ENCODE assay signal across 21 mouse cellular contexts in the genomic region with DNA sequence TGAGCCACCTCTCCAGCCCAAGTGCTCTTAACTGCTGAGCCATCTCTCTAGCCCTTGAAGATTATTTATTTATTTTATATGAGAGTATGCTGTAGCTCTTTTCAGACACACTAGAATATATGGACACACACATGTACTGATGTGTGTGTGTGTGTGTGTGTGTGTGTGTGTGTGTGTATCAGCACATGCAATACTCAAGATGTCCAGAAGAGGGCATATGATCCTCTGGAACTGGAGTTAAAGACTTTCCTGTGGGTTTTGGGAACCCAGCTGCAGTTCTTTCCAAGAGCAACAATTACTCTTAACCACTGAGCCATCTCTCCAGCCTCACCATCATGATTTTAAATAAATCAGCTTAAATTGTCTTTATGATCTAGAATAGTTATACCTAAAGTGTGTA. TPM values are rescaled to one million over a fixed set of nuclear protein-coding genes. Genes with fewer than 3 reads are reported as not detected.
DNase-seq lines count a peak whose midpoint lies in the region; ATAC-seq and TF ChIP-seq lines count a peak whose summit lies in the region.
"Had no signal": no experiment of that assay in that cellular context is flagged by ENCODE, and none has a peak within 500 bp of the region (broad histone marks: within the 10 kb centered on the region; RNA-seq: fewer than 3 reads in every experiment).

No protein-coding gene starts in this region.

- peaks cover 3% of the 10 kb centered on the region; the same call in 1 of the 2 replicates for H3K4me1 ChIP-seq in hindbrain, postnatal 0 days (ENCODE audit: insufficient read depth, low read length)
- H3K4me1 ChIP-seq in hindbrain, embryonic 13.5 days (replicated peaks): peaks cover 9% of the 10 kb centered on the region
- H3K4me1 ChIP-seq in lung, embryonic 14.5 days (ENCODE audit: insufficient read depth): no peaks in the 10 kb centered on the region
- peaks cover 10 to 12% of the 10 kb centered on the region in 2 experiments for H3K4me1 ChIP-seq in MEL (ENCODE audit: control insufficient read depth in 1 of 2, insufficient read depth in 2 of 2, low read length in 2 of 2)
- peaks cover 9% of the 10 kb centered on the region for H3K4me1 ChIP-seq in liver, postnatal 0 days (ENCODE audit: insufficient read depth)

- H3K9me3 ChIP-seq in hindbrain, postnatal 0 days (ENCODE audit: low read length): no peaks in the 10 kb centered on the region
- no peaks in the 10 kb centered on the region; the same call in 1 of the 2 replicates for H3K9me3 ChIP-seq in hindbrain, embryonic 13.5 days
- no peaks in the 10 kb centered on the region for H3K9me3 ChIP-seq in lung, embryonic 14.5 days (ENCODE audit: low read depth, low read length)
- H3K9me3 ChIP-seq in MEL (replicated peaks; ENCODE audit: insufficient read depth, low read length): no peaks in the 10 kb centered on the region
- no peaks in the 10 kb centered on the region; the same call in 1 of the 2 replicates for H3K9me3 ChIP-seq in liver, postnatal 0 days (ENCODE audit: low read length)
- H3K9me3 ChIP-seq: lung, embryonic 15.5 days; midbrain, embryonic 12.5 days; neural tube, embryonic 15.5 days had no signal

- no peak overlapping the region for H3K4me2 ChIP-seq in hindbrain, postnatal 0 days (ENCODE audit: low read depth, low read length)
- no peak overlapping the region for H3K4me2 ChIP-seq in hindbrain, embryonic 13.5 days
- no peak overlapping the region for H3K4me2 ChIP-seq in lung, embryonic 14.5 days
- H3K4me2 ChIP-seq in liver, postnatal 0 days (ENCODE audit: low read depth, low read length): no peak overlapping the region
- H3K4me2 ChIP-seq: forebrain, embryonic 12.5 days; lung, embryonic 15.5 days; midbrain, embryonic 12.5 days; neural tube, embryonic 15.5 days had no signal

- DNase-seq in hindbrain, postnatal 0 days (ENCODE audit: low spot score): no peak
- no peak for DNase-seq in lung, embryonic 14.5 days
- no peak for DNase-seq in lung, adult 18-20 months
- no peak for DNase-seq in MEL (ENCODE audit: low read depth, low spot score)
- DNase-seq in liver, postnatal 0 days: no peak
- DNase-seq in gastrocnemius, adult 8-10 months (ENCODE audit: low spot score in 2 of 2): no peak
- no peak for DNase-seq in thymus, postnatal 4 days
- DNase-seq: adrenal gland, postnatal 25 days; cerebellum, adult 11-12 months; cerebellum, postnatal 36 days; gastrocnemius, postnatal 25 days; kidney, postnatal 4 days; right cerebral cortex, postnatal 14 days; thymus, adult 2 months had no signal

- no peak overlapping the region for H3K27ac ChIP-seq in hindbrain, postnatal 0 days
- no peak overlapping the region for H3K27ac ChIP-seq in hindbrain, embryonic 13.5 days
- no peak overlapping the region for H3K27ac ChIP-seq in lung, embryonic 14.5 days (ENCODE audit: low read depth)
- no peak overlapping the region for H3K27ac ChIP-seq in MEL (ENCODE audit: control insufficient read depth, low read depth, low read length)
- no peak overlapping the region for H3K27ac ChIP-seq in liver, postnatal 0 days (ENCODE audit: low read depth)
- H3K27ac ChIP-seq: forebrain, embryonic 12.5 days; lung, embryonic 15.5 days; midbrain, embryonic 12.5 days; neural tube, embryonic 15.5 days had no signal

- no peak for TF ChIP-seq POLR2A in MEL (IDR thresholded peaks at IDR 0.05; ENCODE audit: control insufficient read depth in 1 of 2, insufficient read depth in 1 of 2, low read depth in 1 of 2, low read length in 2 of 2, poor library complexity in 1 of 2)

- no peak overlapping the region for H3K4me3 ChIP-seq in hindbrain, postnatal 0 days (ENCODE audit: low read length)
- H3K4me3 ChIP-seq in hindbrain, embryonic 13.5 days: no peak overlapping the region
- H3K4me3 ChIP-seq in lung, embryonic 14.5 days (ENCODE audit: low read depth, low read length): no peak overlapping the region
- no peak overlapping the region for H3K4me3 ChIP-seq in MEL (ENCODE audit: control insufficient read depth in 1 of 2, insufficient read depth in 1 of 2, low read depth in 2 of 2, low read length in 2 of 2)
- no peak overlapping the region for H3K4me3 ChIP-seq in liver, postnatal 0 days (ENCODE audit: low read depth, low read length)
- H3K4me3 ChIP-seq: forebrain, embryonic 12.5 days; lung, embryonic 15.5 days; midbrain, embryonic 12.5 days; myocyte; neural tube, embryonic 15.5 days had no signal

- H3K79me2 ChIP-seq in MEL (ENCODE audit: control insufficient read depth, insufficient read depth, low read length, poor library complexity): no peaks in the 10 kb centered on the region

- TF ChIP-seq EP300 in MEL (IDR thresholded peaks at IDR 0.05; ENCODE audit: low read depth in 1 of 2, low read length in 2 of 2): no peak
- no peak for TF ChIP-seq EP300 in liver, postnatal 0 days (IDR thresholded peaks at IDR 0.05; ENCODE audit: low read depth)

- no peak overlapping the region for H3K9ac ChIP-seq in hindbrain, postnatal 0 days (replicated peaks; ENCODE audit: low read length)
- H3K9ac ChIP-seq in hindbrain, embryonic 13.5 days: no peak overlapping the region
- no peak overlapping the region for H3K9ac ChIP-seq in lung, embryonic 14.5 days
- H3K9ac ChIP-seq in MEL (ENCODE audit: control insufficient read depth, low read depth, low read length, poor library complexity, severe bottlenecking): no peak overlapping the region
- no peak overlapping the region for H3K9ac ChIP-seq in liver, postnatal 0 days (replicated peaks)
- H3K9ac ChIP-seq: forebrain, embryonic 12.5 days; lung, embryonic 15.5 days; midbrain, embryonic 12.5 days; neural tube, embryonic 15.5 days had no signal

- ATAC-seq in hindbrain, postnatal 0 days: no peak
- no peak for ATAC-seq in hindbrain, embryonic 13.5 days (ENCODE audit: low FRiP score)
- ATAC-seq in lung, embryonic 14.5 days (ENCODE audit: insufficient read depth): no peak
- no peak for ATAC-seq in liver, postnatal 0 days
- ATAC-seq: inflammation-experienced regulatory T-cells, adult 6 months had no signal

- TF ChIP-seq CTCF in hindbrain, postnatal 0 days (IDR thresholded peaks at IDR 0.05; ENCODE audit: low read depth): peak; percentile 45
- peak; percentile 17; the same call in 1 of the 2 replicates for TF ChIP-seq CTCF in lung, embryonic 14.5 days (IDR thresholded peaks at IDR 0.05; ENCODE audit: low read depth)
- peak in 2 of 3 experiments; percentile 40 to 44; a peak in 4 of 6 replicates for TF ChIP-seq CTCF in MEL (IDR thresholded peaks at IDR 0.05 in 2 of 3, conservative IDR thresholded peaks at IDR 0.05 in 1 of 3; ENCODE audit: control insufficient read depth in 1 of 3, insufficient read depth in 1 of 3, low read depth in 2 of 3, low read length in 3 of 3, poor library complexity in 1 of 3, severe bottlenecking in 1 of 3)
- peak; percentile 42 for TF ChIP-seq CTCF in liver, postnatal 0 days (IDR thresholded peaks at IDR 0.05; ENCODE audit: low read depth)

- no peaks in the 10 kb centered on the region for H3K27me3 ChIP-seq in hindbrain, postnatal 0 days (ENCODE audit: insufficient read depth, low read length)
- H3K27me3 ChIP-seq in hindbrain, embryonic 13.5 days: no peaks in the 10 kb centered on the region
- no peaks in the 10 kb centered on the region for H3K27me3 ChIP-seq in lung, embryonic 14.5 days (ENCODE audit: insufficient read depth, low read length)
- no peaks in the 10 kb centered on the region for H3K27me3 ChIP-seq in MEL (ENCODE audit: control insufficient read depth in 1 of 2, insufficient read depth in 2 of 2, low read length in 2 of 2)
- H3K27me3 ChIP-seq in liver, postnatal 0 days (ENCODE audit: insufficient read depth, low read length): no peaks in the 10 kb centered on the region
- H3K27me3 ChIP-seq: forebrain, embryonic 12.5 days; lung, embryonic 15.5 days; midbrain, embryonic 12.5 days; neural tube, embryonic 15.5 days had no signal

- no peak for TF ChIP-seq RAD21 in MEL (IDR thresholded peaks at IDR 0.05; ENCODE audit: low read depth, low read length)

- no peaks in the 10 kb centered on the region for H3K36me3 ChIP-seq in hindbrain, postnatal 0 days (ENCODE audit: insufficient read depth, low read length)
- no peaks in the 10 kb centered on the region for H3K36me3 ChIP-seq in hindbrain, embryonic 13.5 days
- H3K36me3 ChIP-seq in lung, embryonic 14.5 days (ENCODE audit: insufficient read depth): no peaks in the 10 kb centered on the region
- peaks cover 0 to 8% of the 10 kb centered on the region in 2 experiments; a peak in 2 of 4 replicates for H3K36me3 ChIP-seq in MEL (ENCODE audit: control insufficient read depth in 1 of 2, insufficient read depth in 2 of 2, low read length in 2 of 2)
- H3K36me3 ChIP-seq in liver, postnatal 0 days (replicated peaks; ENCODE audit: insufficient read depth, low read length): no peaks in the 10 kb centered on the region
- H3K36me3 ChIP-seq: forebrain, embryonic 12.5 days; lung, embryonic 15.5 days; midbrain, embryonic 12.5 days; neural tube, embryonic 15.5 days had no signal

TF ChIP-seq in MEL, 35 proteins besides CTCF, POLR2A, EP300 and RAD21 (continues in another document):
- TF ChIP-seq USF1 (IDR thresholded peaks at IDR 0.05; ENCODE audit: low read depth, low read length) (no peak), POLR2AphosphoS5 (IDR thresholded peaks at IDR 0.05; ENCODE audit: borderline replicate concordance, low read depth, low read length) (no peak), SMC3 (IDR thresholded peaks at IDR 0.05; ENCODE audit: low read depth, low read length) (peak; percentile 24)

RNA-seq across cellular contexts. Expression of a gene that starts 14.3 kb away (rescaled TPM):
- 0.84 and 1.5 TPM in 2 replicates for total RNA-seq in hindbrain, postnatal 0 days (2014; rRNA removed)
- polyA plus RNA-seq in hindbrain, postnatal 0 days (2015; fragmentation: Nextera tagmentation; extraction: Ambion mirVana): 0.09 and 0.16 TPM in 2 replicates
- 0.09 and 0.19 TPM in 2 replicates for polyA plus RNA-seq in hindbrain, embryonic 13.5 days (2015; fragmentation: Nextera tagmentation; extraction: Ambion mirVana)
- 0.15 TPM in 1 of 2 replicates, not detected in the other for polyA plus RNA-seq in lung, embryonic 14.5 days (2014; fragmentation: Nextera tagmentation; extraction: Ambion mirVana)
- 0.16 and 0.31 TPM in 2 replicates for total RNA-seq in MEL (2012; rRNA removed)
- under 1 TPM in 1 of 2 experiments, not detected in 1; 0.36 TPM for polyA plus RNA-seq in MEL (2012; ENCODE audit: insufficient read depth in 1 of 2, insufficient read length in 2 of 2, low read depth in 1 of 2, low replicate concordance in 2 of 2, missing spikeins in 1 of 2)
- not detected in 2 replicates for polyA plus RNA-seq in liver, postnatal 0 days (2015; fragmentation: Nextera tagmentation; extraction: Ambion mirVana)
- total RNA-seq in gastrocnemius, adult 8-10 months (2022): under 1 TPM in 1 of 4 experiments, not detected in 3; 0.13 TPM

RNA-seq across cellular contexts. Expression of a gene that starts 25.1 kb away (rescaled TPM):
- total RNA-seq in hindbrain, postnatal 0 days (2014; rRNA removed): 1,071 and 1,235 TPM in 2 replicates
- polyA plus RNA-seq in hindbrain, postnatal 0 days (2015; fragmentation: Nextera tagmentation; extraction: Ambion mirVana): 274 and 291 TPM in 2 replicates
- polyA plus RNA-seq in hindbrain, embryonic 13.5 days (2015; fragmentation: Nextera tagmentation; extraction: Ambion mirVana): 246 and 249 TPM in 2 replicates
- polyA plus RNA-seq in lung, embryonic 14.5 days (2014; fragmentation: Nextera tagmentation; extraction: Ambion mirVana): 248 and 257 TPM in 2 replicates
- 392 and 554 TPM in 2 replicates for total RNA-seq in MEL (2012; rRNA removed)
- 100 to 1,000 TPM in 1 of 2 experiments, 10 to 100 TPM in 1; 47.4 to 593 TPM for polyA plus RNA-seq in MEL (2012; ENCODE audit: insufficient read depth in 1 of 2, insufficient read length in 2 of 2, low read depth in 1 of 2, low replicate concordance in 2 of 2, missing spikeins in 1 of 2)
- polyA plus RNA-seq in liver, postnatal 0 days (2015; fragmentation: Nextera tagmentation; extraction: Ambion mirVana): 5.9 and 6.2 TPM in 2 replicates
- total RNA-seq in gastrocnemius, adult 8-10 months (2022): 1 to 10 TPM; 3.7 to 7.8 (median 7.1) TPM
